Mouse (Mus musculus): ENCODE measurements around the gene Txndc17. TPM values are rescaled to one million over a fixed set of nuclear protein-coding genes. Genes with fewer than 3 reads are reported as not detected.

Gene Txndc17
- polyA plus RNA-seq, 1 experiment = not detected

- TF ChIP-seq CTCF (IDR thresholded peaks at IDR 0.05; ENCODE audit: insufficient read depth, low read depth, low read length) (no peak), POLR2A (IDR thresholded peaks at IDR 0.05; ENCODE audit: insufficient read depth, low read depth, low read length) (no peak)
- H3K4me3 ChIP-seq (ENCODE audit: insufficient read depth, low read depth, low read length) = no peak overlapping the region
- H3K27ac ChIP-seq (ENCODE audit: insufficient read depth, low read depth, low read length) = no peak overlapping the region
- peaks cover 3% of the 10 kb centered on the region for H3K4me1 ChIP-seq (ENCODE audit: control insufficient read depth, insufficient read depth, low read length)
- WGBS = 85% methylated on average over 4 of the region's 4 CpGs
Measured at GRCm38 (mm10) chr11:72181136-72181535, 26.2 kb upstream of the Txndc17 start.

GRCm38 (mm10) chr11:72184252-72184651, 23.1 kb upstream of the Txndc17 start:
- H3K4me3 ChIP-seq (ENCODE audit: insufficient read depth, low read depth, low read length) = no peak overlapping the region
- TF ChIP-seq POLR2A (IDR thresholded peaks at IDR 0.05; ENCODE audit: insufficient read depth, low read depth, low read length) = no peak
- TF ChIP-seq CTCF (IDR thresholded peaks at IDR 0.05; ENCODE audit: insufficient read depth, low read depth, low read length) = no peak
- no peak overlapping the region for H3K27ac ChIP-seq (ENCODE audit: insufficient read depth, low read depth, low read length)
- 82% methylated on average over 4 of the region's 4 CpGs for WGBS
- H3K4me1 ChIP-seq (ENCODE audit: control insufficient read depth, insufficient read depth, low read length) = no peaks in the 10 kb centered on the region

- Histone ChIP-seq H3K4me3 (ENCODE audit: insufficient read depth, low read depth, low read length) (no peak overlapping the region), H3K4me1 (ENCODE audit: control insufficient read depth, insufficient read depth, low read length) (peaks cover 7% of the 10 kb centered on the region; the same call in 1 of the 2 replicates), H3K27ac (ENCODE audit: insufficient read depth, low read depth, low read length) (no peak overlapping the region)
- 72% methylated on average over 1 of the region's 1 CpGs for WGBS
- TF ChIP-seq CTCF (IDR thresholded peaks at IDR 0.05; ENCODE audit: insufficient read depth, low read depth, low read length) = no peak
- no peak for TF ChIP-seq POLR2A (IDR thresholded peaks at IDR 0.05; ENCODE audit: insufficient read depth, low read depth, low read length)
Measured at GRCm38 (mm10) chr11:72190857-72191256, 16.5 kb upstream of the Txndc17 start.

DNA sequence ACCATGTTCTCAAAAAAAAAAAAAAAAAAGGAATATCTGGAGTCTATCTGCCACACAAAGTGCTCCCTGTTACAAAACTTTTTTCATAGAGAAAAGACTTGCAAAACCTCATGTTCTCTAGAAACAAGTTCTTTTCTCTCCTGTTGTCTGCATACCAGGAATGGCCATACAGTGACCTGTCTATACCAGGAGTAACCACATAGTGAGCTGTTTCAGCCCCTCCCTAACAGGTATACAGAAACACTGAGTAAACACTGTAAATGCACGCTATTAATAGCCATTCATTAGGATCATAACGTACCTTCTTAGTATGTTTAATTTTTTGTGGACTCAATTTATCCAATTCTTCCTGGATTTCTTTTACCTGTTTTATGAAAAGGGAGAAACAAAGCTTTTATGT, 13.1 kb upstream of the Txndc17 start:
- 83% methylated on average over 2 of the region's 2 CpGs for WGBS
- Histone ChIP-seq H3K4me3 (ENCODE audit: insufficient read depth, low read depth, low read length) (no peak overlapping the region), H3K4me1 (ENCODE audit: control insufficient read depth, insufficient read depth, low read length) (peaks cover 13% of the 10 kb centered on the region; the same call in 1 of the 2 replicates), H3K27ac (ENCODE audit: insufficient read depth, low read depth, low read length) (no peak overlapping the region)
- TF ChIP-seq POLR2A (IDR thresholded peaks at IDR 0.05; ENCODE audit: insufficient read depth, low read depth, low read length) (no peak), CTCF (IDR thresholded peaks at IDR 0.05; ENCODE audit: insufficient read depth, low read depth, low read length) (no peak)

DNA sequence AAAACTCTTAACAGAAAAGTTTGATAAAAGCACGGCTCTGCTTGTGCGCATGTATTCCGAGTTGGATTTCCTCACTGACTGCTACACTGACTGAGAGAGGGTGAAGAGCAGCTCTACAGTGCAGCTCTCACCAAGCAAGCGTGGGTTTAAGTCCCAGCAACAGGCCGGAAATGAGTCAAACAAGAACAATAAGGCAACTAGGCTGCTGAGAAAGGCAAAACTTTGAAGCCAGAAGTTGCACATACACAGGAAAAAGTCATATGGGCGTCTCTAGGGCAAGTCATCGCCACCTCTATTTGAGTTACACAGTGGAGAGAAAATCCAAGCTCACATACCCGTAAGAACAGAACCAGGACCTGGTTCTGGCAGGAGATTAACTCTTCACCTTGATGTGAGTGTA, 10.8 kb upstream of the Txndc17 start:
- TF ChIP-seq POLR2A (IDR thresholded peaks at IDR 0.05; ENCODE audit: insufficient read depth, low read depth, low read length) (no peak), CTCF (IDR thresholded peaks at IDR 0.05; ENCODE audit: insufficient read depth, low read depth, low read length) (no peak)
- Histone ChIP-seq H3K4me3 (ENCODE audit: insufficient read depth, low read depth, low read length) (no peak overlapping the region), H3K27ac (ENCODE audit: insufficient read depth, low read depth, low read length) (no peak overlapping the region), H3K4me1 (ENCODE audit: control insufficient read depth, insufficient read depth, low read length) (peaks cover 11% of the 10 kb centered on the region; the same call in 1 of the 2 replicates)
- WGBS = 59% methylated on average over 8 of the region's 8 CpGs

DNA sequence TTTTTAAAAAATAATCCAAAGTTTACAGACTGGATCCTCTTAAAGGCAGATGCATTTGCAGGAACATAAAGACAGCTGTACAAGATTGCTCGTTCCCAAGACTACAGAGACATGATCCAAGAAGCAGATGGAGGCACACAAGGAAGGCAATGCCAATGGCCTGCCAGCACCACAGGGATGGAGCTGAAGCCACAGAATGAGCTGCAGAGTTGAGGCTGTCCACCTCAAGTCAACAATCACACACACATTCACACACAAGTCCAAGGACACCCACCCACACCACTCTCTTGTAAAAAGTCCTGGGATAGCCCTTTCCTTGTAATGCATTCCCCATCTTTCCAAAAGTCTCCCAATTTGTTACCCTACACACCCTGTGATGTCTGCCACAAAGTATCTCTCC, 3.9 kb upstream of the Txndc17 start:
- Histone ChIP-seq H3K27ac (ENCODE audit: insufficient read depth, low read depth, low read length) (no peak overlapping the region), H3K4me3 (ENCODE audit: insufficient read depth, low read depth, low read length) (no peak overlapping the region), H3K4me1 (ENCODE audit: control insufficient read depth, insufficient read depth, low read length) (peaks cover 24% of the 10 kb centered on the region)
- WGBS = 48% methylated on average over 1 of the region's 1 CpGs
- no peak for TF ChIP-seq CTCF (IDR thresholded peaks at IDR 0.05; ENCODE audit: insufficient read depth, low read depth, low read length)
- TF ChIP-seq POLR2A (IDR thresholded peaks at IDR 0.05; ENCODE audit: insufficient read depth, low read depth, low read length) = no peak

GRCm38 (mm10) chr11:72205256-72205655, 2.1 kb upstream of the Txndc17 start:
- Histone ChIP-seq H3K4me1 (ENCODE audit: control insufficient read depth, insufficient read depth, low read length) (peaks cover 24% of the 10 kb centered on the region), H3K4me3 (ENCODE audit: insufficient read depth, low read depth, low read length) (peak overlapping the region; percentile 94), H3K27ac (ENCODE audit: insufficient read depth, low read depth, low read length) (0 out of 2 replicates have a peak overlapping the region, but pooled peaks have one; percentile 23)
- TF ChIP-seq POLR2A (IDR thresholded peaks at IDR 0.05; ENCODE audit: insufficient read depth, low read depth, low read length) (no peak), CTCF (IDR thresholded peaks at IDR 0.05; ENCODE audit: insufficient read depth, low read depth, low read length) (no peak)
- 49% methylated on average over 6 of the region's 6 CpGs for WGBS

- Histone ChIP-seq H3K4me3 (ENCODE audit: insufficient read depth, low read depth, low read length) (peak within 1 kb of the TSS; percentile 94), H3K4me1 (ENCODE audit: control insufficient read depth, insufficient read depth, low read length) (peaks cover 24% of the 10 kb centered on the region), H3K27ac (ENCODE audit: insufficient read depth, low read depth, low read length) (peak within 1 kb of the TSS; percentile 47)
- WGBS = under 1% methylated on average over 43 of the region's 43 CpGs
- no peak for TF ChIP-seq CTCF (IDR thresholded peaks at IDR 0.05; ENCODE audit: insufficient read depth, low read depth, low read length)
- TF ChIP-seq POLR2A (IDR thresholded peaks at IDR 0.05; ENCODE audit: insufficient read depth, low read depth, low read length) = no peak
Measured at GRCm38 (mm10) chr11:72206341-72207203, 775 bp upstream of the Txndc17 start, which contains the start of gene Gm43951. Gene Gm43951, minus strand, starts transcription at chr11:72206840.

- Histone ChIP-seq H3K27ac (ENCODE audit: insufficient read depth, low read depth, low read length) (no peak overlapping the region), H3K4me1 (ENCODE audit: control insufficient read depth, insufficient read depth, low read length) (peaks cover 24% of the 10 kb centered on the region), H3K4me3 (ENCODE audit: insufficient read depth, low read depth, low read length) (peak overlapping the region; percentile 94)
- TF ChIP-seq CTCF (IDR thresholded peaks at IDR 0.05; ENCODE audit: insufficient read depth, low read depth, low read length) = no peak
- TF ChIP-seq POLR2A (IDR thresholded peaks at IDR 0.05; ENCODE audit: insufficient read depth, low read depth, low read length) = no peak
- 10% methylated on average over 17 of the region's 17 CpGs for WGBS
Measured at GRCm38 (mm10) chr11:72207834-72208377, 559 bp downstream of the Txndc17 start.

Data from olfactory bulb, adult 2 months (tissue).